Mouse (Mus musculus): ENCODE results near the gene Defb41. TPM values are rescaled to one million over a fixed set of nuclear protein-coding genes. Genes with fewer than 3 reads are reported as not detected.

The Defb41 gene
- total and polyA plus RNA-seq, 3 experiments: not detected

- no peak within 1 kb of the TSS for H3K27ac ChIP-seq (ENCODE audit: insufficient read depth, low read depth)
- no peaks in the 10 kb centered on the region for H3K4me1 ChIP-seq (ENCODE audit: control insufficient read depth in 1 of 2, insufficient read depth in 2 of 2)
- no peak within 1 kb of the TSS for H3K4me2 ChIP-seq (ENCODE audit: insufficient read depth, low read depth, poor library complexity, severe bottlenecking)
- in situ Hi-C loops (cut with MboI; ENCODE audit: low pct_ligation_motif_present, low pct_unique_long_range_greater_than_20kb, low sequenced_read_pairs) (no loop called here), dilution Hi-C loops (cut with MboI; ENCODE audit: extremely low pct_ligation_motif_present, extremely low pct_unique_long_range_greater_than_20kb, low sequenced_read_pairs) (no loop called here)
- no peaks in the 10 kb centered on the region for H3K79me2 ChIP-seq (replicated peaks; ENCODE audit: control insufficient read depth, extremely low read depth, insufficient read depth, poor library complexity, severe bottlenecking)
- no peak for TF ChIP-seq SIN3A (IDR thresholded peaks at IDR 0.05; ENCODE audit: low read length)
- no peak for TF ChIP-seq HCFC1 (IDR thresholded peaks at IDR 0.05; ENCODE audit: low read depth, low read length)
- TF ChIP-seq ZNF384 (IDR thresholded peaks at IDR 0.05; ENCODE audit: low read depth, low read length): no peak
- TF ChIP-seq POLR2AphosphoS2 (IDR thresholded peaks at IDR 0.05; ENCODE audit: low read depth, low read length): no peak
- no peak for TF ChIP-seq MXI1 (IDR thresholded peaks at IDR 0.05; ENCODE audit: low read depth, low read length)
- no peak for TF ChIP-seq CHD1 (IDR thresholded peaks at IDR 0.05; ENCODE audit: low read depth, low read length)
- TF ChIP-seq ETS1 (conservative IDR thresholded peaks at IDR 0.05; ENCODE audit: low read depth, low read length): no peak
- TF ChIP-seq CHD2 (IDR thresholded peaks at IDR 0.05; ENCODE audit: low read length): no peak
- no peak for TF ChIP-seq JUN (IDR thresholded peaks at IDR 0.05; ENCODE audit: insufficient read depth, low read depth, low read length)
- TF ChIP-seq CTCF (conservative IDR thresholded peaks at IDR 0.05 in 1 of 2, IDR thresholded peaks at IDR 0.05 in 1 of 2; ENCODE audit: low read depth in 2 of 2, low read length in 2 of 2): no peak
- no peak for TF ChIP-seq MAFK (IDR thresholded peaks at IDR 0.05; ENCODE audit: insufficient replicate concordance, low read length)
- no peak for TF ChIP-seq ZC3H11A (IDR thresholded peaks at IDR 0.05; ENCODE audit: low read depth, low read length)
- no peak for TF ChIP-seq POLR2A (IDR thresholded peaks at IDR 0.05; ENCODE audit: low read depth, low read length)
- TF ChIP-seq PAX5 (IDR thresholded peaks at IDR 0.05; ENCODE audit: low read length): no peak
- TF ChIP-seq ELF1 (IDR thresholded peaks at IDR 0.05; ENCODE audit: low read depth, low read length): no peak
- no peak for TF ChIP-seq TBP (conservative IDR thresholded peaks at IDR 0.05; ENCODE audit: low read depth, low read length)
- no peak for TF ChIP-seq MYC (IDR thresholded peaks at IDR 0.05; ENCODE audit: low read depth, low read length)
- TF ChIP-seq EP300 (IDR thresholded peaks at IDR 0.05; ENCODE audit: low read length): no peak
- no peak for TF ChIP-seq MAX (IDR thresholded peaks at IDR 0.05; ENCODE audit: low read length)
- no peak within 1 kb of the TSS for H3K4me3 ChIP-seq (replicated peaks in 1 of 3; ENCODE audit: low read depth in 2 of 3, low read length in 2 of 3, poor library complexity in 1 of 3)
- no peaks in the 10 kb centered on the region for H3K27me3 ChIP-seq (replicated peaks)
- H3K36me3 ChIP-seq (replicated peaks in 1 of 2; ENCODE audit: control insufficient read depth in 1 of 2, insufficient read depth in 1 of 2, low read length in 1 of 2): no peaks in the 10 kb centered on the region
- H3K9ac ChIP-seq (ENCODE audit: insufficient read depth, low read depth): no peak within 1 kb of the TSS
- H3K9me3 ChIP-seq (replicated peaks; ENCODE audit: low read length): peaks cover 4% of the 10 kb centered on the region
- no peak for DNase-seq (ENCODE audit: extremely low read depth)
Observed at GRCm38 (mm10) chr1:18237343-18237742, 27.6 kb downstream of the Defb41 start, which contains the start of gene Defb18. TSS of gene Defb18 (minus strand) at chr1:18237443.

- DNase-seq (ENCODE audit: extremely low read depth): no peak
- Histone ChIP-seq H3K79me2 (replicated peaks; ENCODE audit: control insufficient read depth, extremely low read depth, insufficient read depth, poor library complexity, severe bottlenecking) (no peaks in the 10 kb centered on the region), H3K9ac (ENCODE audit: insufficient read depth, low read depth) (no peak overlapping the region), H3K4me3 (replicated peaks in 1 of 3; ENCODE audit: low read depth in 2 of 3, low read length in 2 of 3, poor library complexity in 1 of 3) (no peak overlapping the region), H3K27ac (ENCODE audit: insufficient read depth, low read depth) (no peak overlapping the region), H3K4me2 (ENCODE audit: insufficient read depth, low read depth, poor library complexity, severe bottlenecking) (no peak overlapping the region), H3K36me3 (replicated peaks in 1 of 2; ENCODE audit: control insufficient read depth in 1 of 2, insufficient read depth in 1 of 2, low read length in 1 of 2) (no peaks in the 10 kb centered on the region), H3K27me3 (replicated peaks) (no peaks in the 10 kb centered on the region), H3K9me3 (replicated peaks; ENCODE audit: low read length) (peaks cover 11% of the 10 kb centered on the region), H3K4me1 (ENCODE audit: control insufficient read depth in 1 of 2, insufficient read depth in 2 of 2) (no peaks in the 10 kb centered on the region)
- dilution Hi-C loops (cut with MboI; ENCODE audit: extremely low pct_ligation_motif_present, extremely low pct_unique_long_range_greater_than_20kb, low sequenced_read_pairs) (no loop called here), in situ Hi-C loops (cut with MboI; ENCODE audit: low pct_ligation_motif_present, low pct_unique_long_range_greater_than_20kb, low sequenced_read_pairs) (no loop called here)
- TF ChIP-seq JUN (IDR thresholded peaks at IDR 0.05; ENCODE audit: insufficient read depth, low read depth, low read length) (no peak), CTCF (conservative IDR thresholded peaks at IDR 0.05 in 1 of 2, IDR thresholded peaks at IDR 0.05 in 1 of 2; ENCODE audit: low read depth in 2 of 2, low read length in 2 of 2) (no peak), TBP (conservative IDR thresholded peaks at IDR 0.05; ENCODE audit: low read depth, low read length) (no peak), JUND (conservative IDR thresholded peaks at IDR 0.05; ENCODE audit: low read depth, low read length) (no peak), TCF12 (IDR thresholded peaks at IDR 0.05; ENCODE audit: low read depth, low read length) (no peak), RAD21 (IDR thresholded peaks at IDR 0.05; ENCODE audit: low read depth, low read length) (no peak), IRF4 (IDR thresholded peaks at IDR 0.05; ENCODE audit: low read depth, low read length) (no peak)
Observed at GRCm38 (mm10) chr1:18223385-18223945, 41.5 kb downstream of the Defb41 start.

Other genes starting within 250 kb of the Defb41 start
- not detected in 2 replicates for gene Crisp4, start 119.2 kb downstream of the Defb41 start, total RNA-seq (2012; rRNA removed)
- not detected in 2 replicates for gene Crisp4, start 119.2 kb downstream of the Defb41 start, total RNA-seq (2014; rRNA removed)
- not detected in 2 replicates for gene Crisp4, start 119.2 kb downstream of the Defb41 start, polyA plus RNA-seq (2012; ENCODE audit: insufficient read length, low read depth)
- not detected in 2 replicates for gene Defb18, start 27.7 kb downstream of the Defb41 start, total RNA-seq (2012; rRNA removed)
- not detected in 2 replicates for gene Defb18, start 27.7 kb downstream of the Defb41 start, total RNA-seq (2014; rRNA removed)
- not detected in 2 replicates for gene Defb18, start 27.7 kb downstream of the Defb41 start, polyA plus RNA-seq (2012; ENCODE audit: insufficient read length, low read depth)

Measured in CH12.LX (cell line).